Mouse (Mus musculus) lung, embryonic 16.5 days (tissue): ENCODE results near the gene Tnf. TPM values are rescaled to one million over a fixed set of nuclear protein-coding genes. Genes with fewer than 3 reads are reported as not detected.

Experiments used
- ATAC-seq: fragments of 200-750 bp; cut with Nextera tagmentation; 2 replicates; pipeline ENCODE4 v1.8.0; 2017; ENCODE audit warnings: low read depth, mild to moderate bottlenecking, moderate library complexity
- H3K27ac ChIP-seq: fragments of 300-500 bp; sonication (generic); 2 replicates; pipeline ENCODE4 v1.5.1; 2014; ENCODE audit warnings: mild to moderate bottlenecking, control low read depth, low read length
- H3K27me3 ChIP-seq: fragments of 300-500 bp; sonication (generic); 2 replicates; pipeline ENCODE4 v1.6.1; 2014; ENCODE audit warnings: low read depth, low read length, mixed read lengths; ENCODE audit not compliant: control insufficient read depth, insufficient read depth
- H3K36me3 ChIP-seq: fragments of 300-500 bp; sonication (generic); 2 replicates; pipeline ENCODE4 v1.6.1; 2014; ENCODE audit warnings: low read length; ENCODE audit not compliant: control insufficient read depth, insufficient read depth
- H3K4me1 ChIP-seq: fragments of 300-500 bp; sonication (generic); replicated peaks from 2 replicates; pipeline ENCODE4 v1.6.1; 2014; ENCODE audit warnings: low read length, mixed read lengths; ENCODE audit not compliant: control insufficient read depth, insufficient read depth
- H3K4me2 ChIP-seq: fragments of 300-500 bp; sonication (generic); 2 replicates; pipeline ENCODE4 v1.6.1; 2014; ENCODE audit warnings: low read depth, low read length, control low read depth
- H3K4me3 ChIP-seq: fragments of 300-500 bp; sonication (generic); 2 replicates; pipeline ENCODE4 v1.5.1; 2014; ENCODE audit warnings: mild to moderate bottlenecking, low read length, control low read depth
- H3K9ac ChIP-seq: fragments of 300-500 bp; sonication (generic); 2 replicates; pipeline ENCODE4 v1.6.1; 2014; ENCODE audit warnings: low read length, control low read depth
- H3K9me3 ChIP-seq: fragments of 300-500 bp; sonication (generic); 2 replicates; pipeline ENCODE4 v1.6.1; 2016; ENCODE audit warnings: low read length; ENCODE audit not compliant: control insufficient read depth
- WGBS: fragments of 180-500 bp; shearing (Covaris S2); extraction: QIAGEN DNeasy Blood & Tissue Kit; methylation state at CpG from one replicate; pipeline ENCODE4 v1.1.7; 2014; 5-methylcytosine and 5-hydroxymethylcytosine counted together
- polyA plus RNA-seq: library from polyadenylated mRNA; unstranded; fragments of >200 nt; fragmentation: Nextera tagmentation; extraction: Ambion mirVana; gene quantifications from 2 replicates; pipeline ENCODE4 v1.2.1, GENCODE M21; 2015

Gene Tnf
- polyA plus RNA-seq, 1 experiment from 2014 or later, result 0.09 TPM

- 19% methylated on average over 12 of the region's 12 CpGs for WGBS
- peaks cover 40% of the 10 kb centered on the region for H3K36me3 ChIP-seq
- H3K9me3 ChIP-seq, result no peaks in the 10 kb centered on the region
These were observed 39.1 kb downstream of the Tnf start for GRCm38 (mm10) chr17:35162730-35163129.

GRCm38 (mm10) chr17:35162121-35162520 lies 39.7 kb downstream of the Tnf start:
- Histone ChIP-seq H3K9ac (peak overlapping the region; percentile 100), H3K4me1 (peaks cover 19% of the 10 kb centered on the region), H3K9me3 (no peaks in the 10 kb centered on the region), H3K4me2 (peak overlapping the region; percentile 88), H3K27ac (no peak overlapping the region), H3K36me3 (peaks cover 46% of the 10 kb centered on the region), H3K4me3 (peak overlapping the region; percentile 97; the same call in 1 of the 2 replicates), H3K27me3 (no peaks in the 10 kb centered on the region)
- 57% methylated on average over 14 of the region's 14 CpGs for WGBS
- no peak for ATAC-seq

More at GRCm38 (mm10) chr17:35162730-35163129, 39.1 kb downstream of the Tnf start:
- H3K4me2 ChIP-seq, result peak overlapping the region; percentile 88
- peaks cover 19% of the 10 kb centered on the region for H3K4me1 ChIP-seq
- H3K4me3 ChIP-seq, result peak overlapping the region; percentile 97
- H3K27me3 ChIP-seq, result no peaks in the 10 kb centered on the region
- no peak for ATAC-seq
- no peak overlapping the region for H3K27ac ChIP-seq
- H3K9ac ChIP-seq, result peak overlapping the region; percentile 100

GRCm38 (mm10) chr17:35161421-35161820 lies 40.4 kb downstream of the Tnf start:
- no peak for ATAC-seq
- Histone ChIP-seq H3K27ac (no peak overlapping the region), H3K36me3 (peaks cover 53% of the 10 kb centered on the region), H3K27me3 (no peaks in the 10 kb centered on the region), H3K9ac (no peak overlapping the region), H3K4me1 (peaks cover 19% of the 10 kb centered on the region), H3K4me3 (no peak overlapping the region), H3K9me3 (no peaks in the 10 kb centered on the region), H3K4me2 (no peak overlapping the region)
- 78% methylated on average over 11 of the region's 11 CpGs for WGBS

- H3K27me3 ChIP-seq, result no peaks in the 10 kb centered on the region
- peaks cover 71% of the 10 kb centered on the region for H3K36me3 ChIP-seq
- H3K9ac ChIP-seq, result no peak overlapping the region
- no peak overlapping the region for H3K27ac ChIP-seq
- H3K4me1 ChIP-seq, result peaks cover 11% of the 10 kb centered on the region
- H3K9me3 ChIP-seq, result no peaks in the 10 kb centered on the region
- ATAC-seq, result no peak
- 77% methylated on average over 7 of the region's 7 CpGs for WGBS
- H3K4me3 ChIP-seq, result no peak overlapping the region
- no peak overlapping the region for H3K4me2 ChIP-seq
These were observed 42.2 kb downstream of the Tnf start for GRCm38 (mm10) chr17:35159638-35160037.

GRCm38 (mm10) chr17:35158850-35159593 lies 42.8 kb downstream of the Tnf start:
- Histone ChIP-seq H3K36me3 (peaks cover 77% of the 10 kb centered on the region), H3K4me3 (no peak overlapping the region), H3K27me3 (no peaks in the 10 kb centered on the region), H3K9ac (no peak overlapping the region), H3K27ac (no peak overlapping the region), H3K4me2 (no peak overlapping the region), H3K4me1 (peaks cover 11% of the 10 kb centered on the region), H3K9me3 (no peaks in the 10 kb centered on the region)
- ATAC-seq, result no peak
- 90% methylated on average over 16 of the region's 16 CpGs for WGBS

GRCm38 (mm10) chr17:35157661-35158175 lies 44.1 kb downstream of the Tnf start:
- no peak for ATAC-seq
- WGBS, result 86% methylated on average over 8 of the region's 8 CpGs

GRCm38 (mm10) chr17:35157254-35157653 lies 44.6 kb downstream of the Tnf start:
- 88% methylated on average over 8 of the region's 8 CpGs for WGBS
- H3K4me1 ChIP-seq, result peaks cover 3% of the 10 kb centered on the region
- ATAC-seq, result no peak

More at GRCm38 (mm10) chr17:35157661-35158175, 44.1 kb downstream of the Tnf start:
- no peaks in the 10 kb centered on the region for H3K27me3 ChIP-seq
- no peak overlapping the region for H3K27ac ChIP-seq
- H3K4me3 ChIP-seq, result no peak overlapping the region
- H3K9me3 ChIP-seq, result no peaks in the 10 kb centered on the region
- peaks cover 90% of the 10 kb centered on the region for H3K36me3 ChIP-seq
- peaks cover 7% of the 10 kb centered on the region for H3K4me1 ChIP-seq
- H3K4me2 ChIP-seq, result no peak overlapping the region
- no peak overlapping the region for H3K9ac ChIP-seq

GRCm38 (mm10) chr17:35156461-35157200 lies 45.2 kb downstream of the Tnf start:
- no peak for ATAC-seq
- Histone ChIP-seq H3K36me3 (peaks cover 97% of the 10 kb centered on the region), H3K9me3 (no peaks in the 10 kb centered on the region), H3K4me1 (no peaks in the 10 kb centered on the region), H3K27me3 (no peaks in the 10 kb centered on the region), H3K9ac (no peak overlapping the region), H3K27ac (no peak overlapping the region), H3K4me2 (no peak overlapping the region), H3K4me3 (no peak overlapping the region)
- WGBS, result 89% methylated on average over 33 of the region's 33 CpGs

More at GRCm38 (mm10) chr17:35157254-35157653, 44.6 kb downstream of the Tnf start:
- Histone ChIP-seq H3K36me3 (peaks cover 95% of the 10 kb centered on the region), H3K27ac (no peak overlapping the region), H3K9ac (no peak overlapping the region), H3K9me3 (no peaks in the 10 kb centered on the region), H3K4me3 (no peak overlapping the region), H3K4me2 (no peak overlapping the region), H3K27me3 (no peaks in the 10 kb centered on the region)

- Histone ChIP-seq H3K9ac (no peak overlapping the region), H3K36me3 (peaks cover 95% of the 10 kb centered on the region), H3K9me3 (no peaks in the 10 kb centered on the region), H3K27me3 (no peaks in the 10 kb centered on the region), H3K4me1 (no peaks in the 10 kb centered on the region), H3K4me3 (no peak overlapping the region), H3K27ac (no peak overlapping the region), H3K4me2 (no peak overlapping the region)
- 89% methylated on average over 12 of the region's 12 CpGs for WGBS
- no peak for ATAC-seq
These were observed 46.4 kb downstream of the Tnf start for GRCm38 (mm10) chr17:35155451-35155850.
